Mouse (Mus musculus) megakaryocyte, adult 5-6 weeks (primary cell): ENCODE data around the gene Nolc1. TPM values are rescaled to one million over a fixed set of nuclear protein-coding genes. Genes with fewer than 3 reads are reported as not detected.

Experiments used
- ATAC-seq: 2 replicates; pipeline ENCODE4 v1.8.0; 2016; ENCODE audit warnings: mild to moderate bottlenecking, inconsistent platforms; ENCODE audit not compliant: poor library complexity, severe bottlenecking
- total RNA-seq, 2 experiments: library from RNA; stranded (forward) in 1 of 2; stranded (reverse) in 1 of 2; fragments of 153-499, 151-499 nt in 1 of 2; fragments of 221-1000, 200-1000 nt in 1 of 2; gene quantifications; 2 replicates each; pipeline versions ENCODE4 v1.2.3 to v1.2.4; 2015 to 2017

Nolc1 gene
- total RNA-seq, 2 experiments from 2014 or later = 16.4 to 36.8 TPM

GRCm38 (mm10) chr19:46041933-46042475 is 33.7 kb upstream of the Nolc1 start:
- ATAC-seq = no peak

GRCm38 (mm10) chr19:46042476-46043011 is 33.1 kb upstream of the Nolc1 start:
- no peak for ATAC-seq

- ATAC-seq = no peak
These were observed 32.3 kb upstream of the Nolc1 start for GRCm38 (mm10) chr19:46043380-46043779.

GRCm38 (mm10) chr19:46044271-46044992 is 31.2 kb upstream of the Nolc1 start, which contains the start of gene Pprc1:
Gene Pprc1 (plus strand): TSS chr19:46044886.
- no peak for ATAC-seq

GRCm38 (mm10) chr19:46044993-46045695 is 30.5 kb upstream of the Nolc1 start, which contains the start of gene Ldb1:
Gene Ldb1 (minus strand): TSS chr19:46045214.
- peak; percentile 73 for ATAC-seq

- 0 out of 2 replicates have a peak, but pooled peaks have one; percentile 16 for ATAC-seq
These were observed 29.9 kb upstream of the Nolc1 start for GRCm38 (mm10) chr19:46045696-46046311.

GRCm38 (mm10) chr19:46046621-46047025 is 29.0 kb upstream of the Nolc1 start:
- no peak for ATAC-seq

- ATAC-seq = no peak
These were observed 28.2 kb upstream of the Nolc1 start for GRCm38 (mm10) chr19:46047426-46047825.

GRCm38 (mm10) chr19:46049129-46049528 is 26.5 kb upstream of the Nolc1 start:
- ATAC-seq = no peak

- ATAC-seq = peak; percentile 40
These were observed 25.2 kb upstream of the Nolc1 start for GRCm38 (mm10) chr19:46050462-46050861.

GRCm38 (mm10) chr19:46055752-46056387 is 19.8 kb upstream of the Nolc1 start:
- ATAC-seq = peak; percentile 74

GRCm38 (mm10) chr19:46056388-46056946 is 19.2 kb upstream of the Nolc1 start:
- peak; percentile 98 for ATAC-seq

- peak; percentile 24 for ATAC-seq
These were observed 18.6 kb upstream of the Nolc1 start for GRCm38 (mm10) chr19:46056947-46057607.

GRCm38 (mm10) chr19:46058466-46058865 is 17.2 kb upstream of the Nolc1 start:
- ATAC-seq = no peak

- ATAC-seq = no peak
These were observed 14.8 kb upstream of the Nolc1 start for GRCm38 (mm10) chr19:46060845-46061244.

- ATAC-seq = no peak
These were observed 7.6 kb upstream of the Nolc1 start for GRCm38 (mm10) chr19:46068054-46068453.

GRCm38 (mm10) chr19:46073285-46073684 is 2.4 kb upstream of the Nolc1 start:
- no peak for ATAC-seq

- no peak for ATAC-seq
These were observed 1.4 kb upstream of the Nolc1 start for GRCm38 (mm10) chr19:46074266-46074665.

GRCm38 (mm10) chr19:46078535-46078934 is 2.9 kb downstream of the Nolc1 start:
- ATAC-seq = no peak

GRCm38 (mm10) chr19:46085185-46085584 is 9.5 kb downstream of the Nolc1 start:
- ATAC-seq = no peak
